Mouse (Mus musculus): ENCODE results near the gene Zdhhc1. TPM values are rescaled to one million over a fixed set of nuclear protein-coding genes. Genes with fewer than 3 reads are reported as not detected.

Zdhhc1 gene
- polyA plus RNA-seq, 1 experiment from 2014 or later = 4.0 TPM

- peaks cover 65% of the 10 kb centered on the region for H3K4me1 ChIP-seq
- peaks cover 32% of the 10 kb centered on the region for H3K27me3 ChIP-seq (replicated peaks)
- H3K9me3 ChIP-seq (replicated peaks) = no peaks in the 10 kb centered on the region
- H3K36me3 ChIP-seq = no peaks in the 10 kb centered on the region
- H3K4me3 ChIP-seq = peak overlapping the region; percentile 18; the same call in 1 of the 2 replicates
- H3K27ac ChIP-seq = peak overlapping the region; percentile 92
- peak overlapping the region; percentile 55 for H3K9ac ChIP-seq
- ATAC-seq = peak; percentile 97
- WGBS (ENCODE audit: insufficient replicate concordance) = 32% methylated on average over 3 of the region's 3 CpGs
- H3K4me2 ChIP-seq = peak overlapping the region; percentile 64
Measured at GRCm38 (mm10) chr8:105448188-105448587, 48.5 kb downstream of the Zdhhc1 start.

- ATAC-seq = no peak
- Histone ChIP-seq H3K4me2 (0 out of 2 replicates have a peak overlapping the region, but pooled peaks have one; percentile 4), H3K27ac (0 out of 2 replicates have a peak overlapping the region, but pooled peaks have one; percentile 30), H3K9ac (no peak overlapping the region), H3K4me1 (peaks cover 52% of the 10 kb centered on the region), H3K36me3 (no peaks in the 10 kb centered on the region), H3K4me3 (no peak overlapping the region), H3K9me3 (replicated peaks) (no peaks in the 10 kb centered on the region), H3K27me3 (replicated peaks) (peaks cover 37% of the 10 kb centered on the region)
- WGBS (ENCODE audit: insufficient replicate concordance) = 50% methylated on average over 4 of the region's 4 CpGs
Measured at GRCm38 (mm10) chr8:105446127-105446552, 50.6 kb downstream of the Zdhhc1 start.

- Histone ChIP-seq H3K27me3 (replicated peaks) (peaks cover 36% of the 10 kb centered on the region), H3K4me1 (peaks cover 52% of the 10 kb centered on the region), H3K9me3 (replicated peaks) (no peaks in the 10 kb centered on the region), H3K36me3 (no peaks in the 10 kb centered on the region), H3K4me2 (0 out of 2 replicates have a peak overlapping the region, but pooled peaks have one; percentile 4), H3K4me3 (no peak overlapping the region), H3K27ac (0 out of 2 replicates have a peak overlapping the region, but pooled peaks have one; percentile 30), H3K9ac (no peak overlapping the region; the same call in 1 of the 2 replicates)
- 37% methylated on average over 11 of the region's 11 CpGs for WGBS (ENCODE audit: insufficient replicate concordance)
- no peak for ATAC-seq
Measured at GRCm38 (mm10) chr8:105445296-105446126, 51.2 kb downstream of the Zdhhc1 start.

- H3K27me3 ChIP-seq (replicated peaks) = peaks cover 49% of the 10 kb centered on the region
- H3K9me3 ChIP-seq (replicated peaks) = no peaks in the 10 kb centered on the region
- H3K36me3 ChIP-seq = no peaks in the 10 kb centered on the region
- H3K27ac ChIP-seq = no peak overlapping the region
- H3K4me2 ChIP-seq = no peak overlapping the region
- H3K9ac ChIP-seq = no peak overlapping the region
- no peak for ATAC-seq
- 82% methylated on average over 5 of the region's 5 CpGs for WGBS (ENCODE audit: insufficient replicate concordance)
- peaks cover 31% of the 10 kb centered on the region for H3K4me1 ChIP-seq
- H3K4me3 ChIP-seq = no peak overlapping the region
Measured at GRCm38 (mm10) chr8:105442661-105443060, 54.0 kb downstream of the Zdhhc1 start.

- no peak overlapping the region for H3K9ac ChIP-seq
- peaks cover 21% of the 10 kb centered on the region for H3K4me1 ChIP-seq
- no peak overlapping the region for H3K4me2 ChIP-seq
- ATAC-seq = 0 out of 2 replicates have a peak, but pooled peaks have one; percentile 35
- H3K4me3 ChIP-seq = no peak overlapping the region
- peaks cover 58% of the 10 kb centered on the region for H3K27me3 ChIP-seq (replicated peaks)
- H3K27ac ChIP-seq = no peak overlapping the region
- no peaks in the 10 kb centered on the region for H3K36me3 ChIP-seq
- H3K9me3 ChIP-seq (replicated peaks) = no peaks in the 10 kb centered on the region
- whole genome bisulfite sequencing (ENCODE audit: insufficient replicate concordance) = 4% methylated on average over 6 of the region's 6 CpGs
Measured at GRCm38 (mm10) chr8:105441433-105441832, 55.3 kb downstream of the Zdhhc1 start.

GRCm38 (mm10) chr8:105438865-105439264 is 57.8 kb downstream of the Zdhhc1 start:
- peaks cover 68% of the 10 kb centered on the region for H3K27me3 ChIP-seq (replicated peaks)
- no peak overlapping the region for H3K4me3 ChIP-seq
- 25% methylated on average over 5 of the region's 5 CpGs for WGBS (ENCODE audit: insufficient replicate concordance)
- no peak overlapping the region for H3K9ac ChIP-seq
- peaks cover 3% of the 10 kb centered on the region for H3K4me1 ChIP-seq
- H3K9me3 ChIP-seq (replicated peaks) = no peaks in the 10 kb centered on the region
- H3K4me2 ChIP-seq = no peak overlapping the region
- H3K36me3 ChIP-seq = no peaks in the 10 kb centered on the region
- no peak overlapping the region for H3K27ac ChIP-seq
- ATAC-seq = no peak; the same call in 1 of the 2 replicates

GRCm38 (mm10) chr8:105437078-105437748 is 59.5 kb downstream of the Zdhhc1 start:
- no peaks in the 10 kb centered on the region for H3K4me1 ChIP-seq
- ATAC-seq = no peak

GRCm38 (mm10) chr8:105436218-105436617 is 60.5 kb downstream of the Zdhhc1 start:
- H3K4me1 ChIP-seq = no peaks in the 10 kb centered on the region
- 61% methylated on average over 5 of the region's 5 CpGs for WGBS (ENCODE audit: insufficient replicate concordance)
- no peak overlapping the region for H3K4me3 ChIP-seq
- no peaks in the 10 kb centered on the region for H3K36me3 ChIP-seq
- peaks cover 53% of the 10 kb centered on the region for H3K27me3 ChIP-seq (replicated peaks)
- H3K9ac ChIP-seq = no peak overlapping the region
- H3K9me3 ChIP-seq (replicated peaks) = no peaks in the 10 kb centered on the region
- H3K27ac ChIP-seq = no peak overlapping the region
- H3K4me2 ChIP-seq = no peak overlapping the region
- no peak for ATAC-seq

More at GRCm38 (mm10) chr8:105437078-105437748, 59.5 kb downstream of the Zdhhc1 start:
- 73% methylated on average over 5 of the region's 5 CpGs for WGBS (ENCODE audit: insufficient replicate concordance)
- Histone ChIP-seq H3K9me3 (replicated peaks) (no peaks in the 10 kb centered on the region), H3K4me2 (no peak overlapping the region), H3K27ac (no peak overlapping the region), H3K36me3 (no peaks in the 10 kb centered on the region), H3K4me3 (no peak overlapping the region), H3K9ac (no peak overlapping the region), H3K27me3 (replicated peaks) (peaks cover 63% of the 10 kb centered on the region)

GRCm38 (mm10) chr8:105434136-105434535 is 62.6 kb downstream of the Zdhhc1 start:
- peaks cover 53% of the 10 kb centered on the region for H3K27me3 ChIP-seq (replicated peaks)
- no peak overlapping the region for H3K9ac ChIP-seq
- ATAC-seq = no peak
- no peaks in the 10 kb centered on the region for H3K9me3 ChIP-seq (replicated peaks)
- H3K4me2 ChIP-seq = no peak overlapping the region
- no peak overlapping the region for H3K27ac ChIP-seq
- H3K36me3 ChIP-seq = no peaks in the 10 kb centered on the region
- H3K4me3 ChIP-seq = no peak overlapping the region
- no peaks in the 10 kb centered on the region for H3K4me1 ChIP-seq
- WGBS (ENCODE audit: insufficient replicate concordance) = 60% methylated on average over 5 of the region's 5 CpGs

GRCm38 (mm10) chr8:105433511-105433910 is 63.2 kb downstream of the Zdhhc1 start:
- ATAC-seq = no peak
- Histone ChIP-seq H3K4me3 (no peak overlapping the region), H3K27ac (no peak overlapping the region), H3K36me3 (no peaks in the 10 kb centered on the region), H3K4me1 (no peaks in the 10 kb centered on the region), H3K9me3 (replicated peaks) (no peaks in the 10 kb centered on the region), H3K4me2 (no peak overlapping the region), H3K9ac (no peak overlapping the region), H3K27me3 (replicated peaks) (peaks cover 50% of the 10 kb centered on the region)
- WGBS (ENCODE audit: insufficient replicate concordance) = 53% methylated on average over 5 of the region's 5 CpGs

- ATAC-seq = no peak
- H3K4me1 ChIP-seq = no peaks in the 10 kb centered on the region
- H3K27me3 ChIP-seq (replicated peaks) = peaks cover 50% of the 10 kb centered on the region
- no peak overlapping the region for H3K9ac ChIP-seq
- 54% methylated on average over 6 of the region's 6 CpGs for WGBS (ENCODE audit: insufficient replicate concordance)
- no peaks in the 10 kb centered on the region for H3K9me3 ChIP-seq (replicated peaks)
- H3K4me3 ChIP-seq = no peak overlapping the region
- H3K27ac ChIP-seq = no peak overlapping the region
- no peaks in the 10 kb centered on the region for H3K36me3 ChIP-seq
- H3K4me2 ChIP-seq = no peak overlapping the region
Measured at GRCm38 (mm10) chr8:105433021-105433420, 63.7 kb downstream of the Zdhhc1 start.

Measured in liver, embryonic 12.5 days (tissue).